Mouse (Mus musculus) layer of hippocampus, adult 9-10 months (tissue): ENCODE data around the gene Slc35f2.

Experiments
- DNase-seq: peaks from one replicate; pipeline ENCODE4 v3.0.0; 2022; ENCODE audit warnings: low spot score

Gene Slc35f2

DNA sequence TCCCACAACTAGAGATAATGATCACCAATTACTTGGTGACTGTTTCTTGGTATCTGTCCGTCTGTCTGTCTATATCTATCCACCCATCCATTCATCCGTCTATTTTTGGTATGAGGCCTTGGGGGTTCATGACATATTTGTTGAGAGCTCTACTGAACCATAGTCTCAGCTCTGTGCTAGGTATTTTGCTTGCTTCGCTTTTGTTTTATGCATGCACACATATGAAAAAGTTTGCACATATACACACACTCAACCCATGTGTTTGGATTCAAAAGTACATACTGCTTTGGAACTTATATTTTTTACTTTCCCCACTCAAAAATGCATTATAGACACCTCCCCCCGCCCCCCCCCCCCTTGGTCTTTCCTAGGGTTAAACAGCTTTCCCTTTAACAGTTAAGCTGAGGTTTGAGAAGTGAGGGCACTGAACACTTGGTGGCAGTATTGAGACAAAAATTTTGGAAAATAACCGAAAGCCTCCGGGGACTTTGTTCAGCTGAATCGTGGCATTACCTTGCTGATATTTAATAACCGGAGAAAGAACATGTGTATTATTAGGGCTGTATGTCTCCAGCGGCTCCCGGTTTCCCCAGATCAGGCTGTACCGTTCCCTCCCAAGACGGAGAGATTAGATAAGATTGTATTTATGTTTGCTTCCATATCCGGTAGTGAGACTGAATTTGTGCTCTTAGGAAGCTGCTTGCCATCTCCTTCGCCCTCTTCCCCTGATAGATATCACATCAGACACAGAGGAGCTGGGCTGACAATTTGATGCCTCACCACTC lies 57.9 kb downstream of the Slc35f2 start:
- no peak for DNase-seq

DNA sequence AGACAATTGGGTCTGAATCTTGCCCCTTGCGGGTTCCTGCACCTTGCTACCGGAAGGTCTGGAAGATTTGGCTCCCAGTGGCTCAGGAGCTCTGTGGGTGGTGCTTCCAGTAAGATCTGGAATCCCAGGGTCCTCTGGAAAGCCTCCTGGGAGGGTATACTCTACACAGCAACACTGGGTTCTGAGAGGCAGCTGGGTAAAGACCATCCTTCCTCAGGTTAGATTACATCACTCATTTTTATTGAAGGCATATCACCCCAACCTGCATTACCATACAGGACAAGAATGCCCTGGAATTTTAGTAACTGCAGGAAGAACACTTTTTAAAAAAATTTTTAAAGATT lies 58.5 kb downstream of the Slc35f2 start:
- DNase-seq = no peak

DNA sequence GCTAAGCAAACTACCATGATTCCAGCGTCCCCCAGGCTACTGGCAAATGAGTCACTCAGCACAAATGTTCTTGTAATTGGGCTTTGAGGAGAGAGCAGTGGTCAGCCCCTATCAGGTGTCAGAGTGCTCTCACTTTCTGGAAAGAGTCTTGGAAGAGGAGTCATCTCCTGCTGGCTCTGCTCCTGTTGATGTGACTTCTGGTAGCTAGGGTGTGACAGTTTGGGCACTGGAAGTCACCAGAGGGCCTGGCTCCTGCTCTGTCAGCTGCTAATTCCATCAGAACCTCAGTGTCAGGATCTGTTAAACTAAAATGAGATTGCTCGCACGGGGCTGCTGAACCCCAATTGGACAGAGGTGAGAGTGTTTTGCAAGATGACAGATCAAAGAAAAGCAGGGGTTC lies 63.7 kb downstream of the Slc35f2 start:
- DNase-seq = no peak

DNA sequence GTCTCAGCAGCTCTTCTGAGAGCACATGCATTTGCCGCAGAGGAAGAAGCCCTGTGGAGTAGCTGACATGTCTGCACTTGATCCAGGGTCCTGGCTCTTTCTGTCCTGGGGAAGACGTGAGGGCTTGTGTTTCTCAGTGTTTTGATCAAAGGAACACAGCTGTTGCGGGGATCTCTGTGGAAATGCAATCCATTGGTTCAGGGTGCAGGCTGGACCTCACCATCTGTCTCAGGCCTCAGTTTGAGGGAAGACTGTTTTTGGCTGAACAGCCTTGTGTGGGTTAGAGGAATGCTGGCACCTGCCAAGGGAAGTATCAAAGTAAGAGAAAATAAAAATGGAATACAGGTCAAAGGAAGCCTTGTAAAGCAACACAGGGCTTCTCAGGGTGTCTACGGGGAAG lies 64.6 kb downstream of the Slc35f2 start:
- no peak for DNase-seq

DNA sequence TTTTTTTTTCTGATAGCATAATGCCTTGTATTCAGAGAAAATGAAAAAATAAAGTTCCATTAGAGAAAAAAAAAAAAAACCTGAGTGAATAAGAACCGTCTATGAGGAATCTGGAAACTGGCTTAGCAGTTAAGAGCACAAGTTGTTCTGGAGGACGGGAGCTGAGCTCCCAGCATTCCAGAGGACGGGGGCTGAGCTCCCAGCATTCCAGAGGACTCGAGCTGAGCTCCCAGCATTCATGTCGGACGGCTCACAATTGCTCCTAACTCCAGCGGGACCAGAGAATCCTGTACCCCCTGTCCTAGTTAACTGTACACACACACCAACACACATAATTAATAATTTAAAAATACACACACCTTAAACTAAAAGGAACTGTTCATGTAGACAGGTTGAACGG lies 67.5 kb downstream of the Slc35f2 start:
- DNase-seq = no peak

DNA sequence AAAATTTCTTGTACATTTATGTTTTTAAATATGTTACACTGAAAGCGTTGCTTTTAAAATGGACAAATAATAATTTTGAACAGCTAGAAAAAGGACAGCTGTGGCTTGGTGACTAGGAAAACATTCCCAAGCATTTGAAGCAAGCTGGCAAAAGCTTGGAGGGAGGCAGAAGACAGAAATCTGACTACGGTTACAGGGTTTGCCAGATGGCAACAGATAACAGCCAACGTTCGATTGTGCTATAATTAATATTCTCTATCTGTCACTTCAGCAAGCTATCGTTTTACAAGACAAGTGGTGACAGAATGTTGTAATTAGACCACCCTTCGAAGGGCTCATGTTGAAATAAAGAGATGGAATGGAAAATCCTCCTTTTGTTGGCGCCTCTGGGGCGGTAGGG lies 77.2 kb downstream of the Slc35f2 start:
- peak; percentile 49 for DNase-seq

DNA sequence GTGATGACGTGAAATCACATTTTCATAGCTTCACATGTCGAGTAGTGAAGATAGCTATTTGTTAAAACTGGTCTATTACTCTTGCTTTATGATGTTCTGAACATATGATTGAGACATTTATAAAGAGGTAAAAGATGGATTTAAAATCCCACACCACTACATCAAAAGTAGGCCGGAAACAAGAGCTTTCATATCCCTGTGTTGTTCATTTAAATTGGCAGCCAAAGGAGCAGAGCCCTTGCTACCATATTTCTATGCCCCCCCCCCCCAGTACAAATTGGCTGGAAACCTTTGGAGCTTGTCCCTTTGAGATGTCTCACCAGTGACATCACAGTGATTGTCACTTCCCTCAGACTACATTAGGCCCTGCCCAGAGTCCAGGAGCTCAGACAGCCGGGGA lies 78.5 kb downstream of the Slc35f2 start, which contains the start of gene Sln:
Gene Sln, plus strand, starts transcription at position 301 of the 400 bp plus-strand sequence.
- DNase-seq = no peak

DNA sequence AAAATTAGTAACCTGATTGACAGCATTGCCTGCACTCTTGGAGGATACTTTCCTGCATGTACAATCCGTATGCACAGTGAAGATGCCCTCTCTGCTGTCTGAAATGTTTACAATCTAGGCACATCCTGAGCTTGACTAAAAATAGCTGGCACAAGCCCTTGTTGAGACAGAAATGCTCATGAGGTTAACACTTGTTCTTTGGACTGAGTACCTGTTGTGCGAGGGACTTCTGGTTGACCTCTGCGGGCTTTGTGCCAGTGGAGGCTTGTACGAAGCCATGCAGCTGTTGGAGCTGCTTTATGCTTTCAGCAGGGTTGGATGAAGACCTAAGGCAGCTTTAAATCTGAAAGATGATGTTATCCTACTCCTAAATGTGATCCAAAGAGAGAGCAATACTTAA lies 80.8 kb downstream of the Slc35f2 start:
- no peak for DNase-seq

DNA sequence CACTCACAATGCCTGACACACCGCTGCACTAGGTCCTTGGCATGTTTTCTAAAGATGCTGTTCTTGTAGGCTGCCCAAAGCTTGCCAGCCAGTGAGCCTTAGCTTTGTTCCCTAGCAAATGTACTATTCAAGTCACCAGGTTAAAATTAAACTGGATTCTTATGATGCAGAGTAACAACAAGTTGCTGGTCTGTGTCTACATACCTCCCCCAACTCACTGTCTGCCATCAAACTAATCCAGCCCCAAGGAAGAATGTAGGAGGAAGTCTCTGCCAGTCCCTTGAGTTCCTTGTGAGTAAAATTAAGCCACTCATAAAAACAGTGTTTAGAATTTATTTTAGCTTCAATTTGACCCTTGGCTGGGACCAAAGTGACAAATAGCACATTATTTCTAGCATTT lies 82.3 kb downstream of the Slc35f2 start:
- no peak for DNase-seq

DNA sequence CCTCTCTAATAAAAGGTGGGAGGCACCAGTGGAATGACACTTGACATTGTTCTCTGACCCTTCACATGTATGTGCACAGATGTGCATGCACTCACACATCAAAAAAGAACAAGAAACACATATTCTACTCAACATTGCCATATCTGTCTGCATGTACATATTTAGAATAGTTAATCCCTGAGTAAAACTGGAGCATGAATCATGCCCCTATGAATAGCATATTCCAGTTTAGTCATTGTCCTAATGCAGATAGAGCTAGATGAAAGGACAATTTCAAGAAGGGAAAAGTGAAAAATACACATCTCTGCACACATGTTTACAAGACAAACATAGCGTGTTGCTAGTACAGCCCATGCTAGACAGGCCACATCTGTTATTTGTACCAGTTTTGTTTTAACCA lies 83.2 kb downstream of the Slc35f2 start:
- DNase-seq = no peak

DNA sequence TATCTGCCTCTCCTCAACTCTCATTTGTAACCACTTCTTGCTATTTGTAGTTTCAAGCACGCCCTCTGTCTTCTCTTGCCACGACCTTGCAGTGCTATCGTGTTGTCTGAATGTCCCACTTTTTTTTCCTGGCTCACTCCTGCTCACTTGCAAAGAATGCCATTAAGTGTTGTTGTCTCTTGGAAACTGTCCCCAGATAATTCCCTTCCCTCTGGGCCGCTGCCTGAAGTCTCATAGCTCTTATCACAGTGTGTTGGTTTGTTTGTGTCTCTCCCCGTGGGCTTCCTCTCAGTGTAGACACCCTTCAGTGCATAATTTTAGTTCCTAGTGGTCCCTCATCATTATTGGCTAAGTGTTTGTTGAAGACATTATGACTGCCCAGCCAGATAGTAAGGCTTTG lies 86.5 kb downstream of the Slc35f2 start:
- DNase-seq = no peak
